Mouse (Mus musculus): Measurements from ENCODE around the gene Gne. TPM values are rescaled to one million over a fixed set of nuclear protein-coding genes. Genes with fewer than 3 reads are reported as not detected.

Gene Gne
- polyA plus RNA-seq (2015; fragmentation: Nextera tagmentation; extraction: Ambion mirVana) = 18.0 and 19.3 TPM in 2 replicates

DNA sequence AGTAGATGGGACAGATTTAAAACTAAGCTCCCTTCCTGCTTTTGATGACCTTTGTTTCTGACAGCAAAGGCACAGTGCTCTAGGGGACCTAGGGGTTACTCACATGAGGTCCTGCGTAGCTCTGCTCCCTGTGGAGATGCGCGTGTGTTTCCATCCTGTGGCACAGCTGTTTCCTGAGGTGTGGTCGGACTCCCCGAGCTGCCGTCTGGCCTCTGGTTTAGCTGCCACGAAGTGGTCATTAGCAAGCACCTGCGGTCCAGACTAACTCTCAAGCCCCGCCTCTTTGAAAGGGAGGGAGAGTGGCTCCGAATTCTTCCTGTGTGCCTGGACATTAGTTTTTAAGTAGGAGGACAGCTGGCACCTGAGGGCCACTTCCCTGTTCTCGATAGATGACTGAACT, at the start of gene Gne:
Gne (minus strand) TSS at position 233 of the 400 bp plus-strand sequence.
- ATAC-seq = no peak
- WGBS = 19% methylated on average over 11 of the region's 11 CpGs
- Histone ChIP-seq H3K27ac (no peak within 1 kb of the TSS), H3K36me3 (ENCODE audit: poor library complexity, severe bottlenecking) (no peaks in the 10 kb centered on the region), H3K9ac (no peak within 1 kb of the TSS), H3K9me3 (replicated peaks) (no peaks in the 10 kb centered on the region), H3K4me2 (no peak within 1 kb of the TSS; the same call in 1 of the 2 replicates), H3K4me1 (no peaks in the 10 kb centered on the region), H3K27me3 (peaks cover 2% of the 10 kb centered on the region; the same call in 1 of the 2 replicates), H3K4me3 (no peak within 1 kb of the TSS)

DNA sequence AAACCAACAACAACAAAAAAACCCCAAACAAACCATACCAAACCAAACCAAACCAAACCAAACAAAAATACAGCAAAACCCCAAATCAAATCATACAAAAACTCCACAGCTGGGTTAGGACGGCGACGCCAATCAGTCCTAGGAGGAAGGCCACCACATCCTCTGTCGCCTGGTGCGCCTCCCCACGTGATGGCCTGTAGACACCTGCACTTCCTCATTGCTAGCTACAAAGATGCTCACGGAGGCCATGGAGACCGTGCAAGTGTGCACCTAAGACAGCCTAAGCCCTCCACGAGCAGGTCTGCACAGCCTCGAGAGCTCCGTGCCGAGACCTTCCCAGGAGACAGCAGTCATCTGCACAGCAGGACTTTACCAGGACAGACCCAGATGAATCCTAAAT, 42.8 kb upstream of the Gne start:
- Histone ChIP-seq H3K4me3 (no peak overlapping the region), H3K9ac (no peak overlapping the region), H3K4me1 (no peaks in the 10 kb centered on the region), H3K36me3 (ENCODE audit: poor library complexity, severe bottlenecking) (peaks cover 79% of the 10 kb centered on the region), H3K9me3 (replicated peaks) (no peaks in the 10 kb centered on the region), H3K27ac (no peak overlapping the region), H3K27me3 (no peaks in the 10 kb centered on the region), H3K4me2 (no peak overlapping the region)
- no peak for ATAC-seq
- WGBS = 94% methylated on average over 12 of the region's 12 CpGs

DNA sequence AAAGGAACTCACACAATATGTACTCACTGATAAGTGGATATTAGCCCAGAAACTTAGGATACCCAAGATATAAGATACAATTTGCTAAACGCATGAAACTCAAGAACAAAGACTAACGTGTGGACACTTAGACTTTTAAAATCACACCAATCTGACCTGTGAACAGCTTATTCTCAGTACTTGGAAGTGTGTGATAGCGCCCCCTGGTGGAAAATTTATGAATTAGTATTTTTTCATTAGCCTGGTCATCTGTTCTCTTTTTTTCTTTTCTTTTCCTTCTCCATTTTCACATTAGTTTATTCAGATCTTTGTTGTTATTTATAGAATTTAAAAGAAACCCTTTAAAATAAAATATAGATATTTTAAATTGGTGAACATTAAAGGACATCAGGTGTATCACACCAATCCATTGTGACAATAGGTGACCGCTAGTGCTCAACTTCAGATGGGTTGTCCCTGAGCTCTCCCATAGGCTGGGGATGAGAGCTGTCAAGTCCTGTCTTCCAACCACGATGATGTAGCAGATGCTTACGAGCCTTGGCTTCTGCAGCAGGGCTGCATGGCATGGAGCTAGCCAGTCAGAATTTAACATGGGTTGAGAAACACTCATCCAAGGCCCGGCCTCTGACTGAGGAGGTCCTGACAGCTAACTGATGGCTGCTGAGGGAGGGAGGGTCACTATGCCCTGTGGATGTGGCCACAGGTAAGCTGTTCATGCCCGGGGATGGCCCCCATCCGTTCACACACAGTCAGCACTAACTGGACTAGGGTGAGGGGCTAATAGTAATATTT, 35.6 kb upstream of the Gne start:
- no peaks in the 10 kb centered on the region for H3K4me1 ChIP-seq
- H3K9ac ChIP-seq = no peak overlapping the region
- peaks cover 19% of the 10 kb centered on the region; the same call in 1 of the 2 replicates for H3K36me3 ChIP-seq (ENCODE audit: poor library complexity, severe bottlenecking)
- H3K27me3 ChIP-seq = no peaks in the 10 kb centered on the region
- no peaks in the 10 kb centered on the region for H3K9me3 ChIP-seq (replicated peaks)
- WGBS = 54% methylated on average over 9 of the region's 9 CpGs
- no peak overlapping the region for H3K4me3 ChIP-seq
- no peak for ATAC-seq
- H3K27ac ChIP-seq = no peak overlapping the region
- H3K4me2 ChIP-seq = no peak overlapping the region

DNA sequence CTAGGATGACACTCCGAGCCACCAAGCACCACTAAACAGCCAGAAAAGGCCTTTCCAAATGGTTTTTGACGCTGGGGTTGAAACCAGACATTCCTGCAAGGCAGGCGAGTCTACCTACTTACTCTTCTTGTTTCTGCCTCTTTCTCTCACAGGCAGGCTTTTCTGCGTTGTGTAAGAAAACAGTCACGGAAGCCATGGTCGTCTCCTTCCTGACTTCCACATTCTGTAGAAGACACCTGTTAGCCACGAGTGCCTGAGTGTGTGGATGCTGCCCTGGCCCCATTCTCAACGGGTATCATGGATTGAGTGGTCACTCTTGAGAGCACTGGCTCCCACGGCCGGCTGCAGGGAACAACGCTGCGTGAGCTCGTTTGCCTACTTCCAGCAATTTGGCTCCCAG, 31.1 kb upstream of the Gne start:
- no peaks in the 10 kb centered on the region for H3K9me3 ChIP-seq (replicated peaks)
- no peak overlapping the region for H3K9ac ChIP-seq
- H3K27me3 ChIP-seq = no peaks in the 10 kb centered on the region
- WGBS = 84% methylated on average over 13 of the region's 13 CpGs
- H3K4me2 ChIP-seq = no peak overlapping the region
- ATAC-seq = no peak
- peaks cover 6% of the 10 kb centered on the region; the same call in 1 of the 2 replicates for H3K36me3 ChIP-seq (ENCODE audit: poor library complexity, severe bottlenecking)
- 0 out of 2 replicates have a peak, but pooled peaks cover 5% of the 10 kb centered on the region for H3K4me1 ChIP-seq
- H3K27ac ChIP-seq = no peak overlapping the region
- H3K4me3 ChIP-seq = no peak overlapping the region

DNA sequence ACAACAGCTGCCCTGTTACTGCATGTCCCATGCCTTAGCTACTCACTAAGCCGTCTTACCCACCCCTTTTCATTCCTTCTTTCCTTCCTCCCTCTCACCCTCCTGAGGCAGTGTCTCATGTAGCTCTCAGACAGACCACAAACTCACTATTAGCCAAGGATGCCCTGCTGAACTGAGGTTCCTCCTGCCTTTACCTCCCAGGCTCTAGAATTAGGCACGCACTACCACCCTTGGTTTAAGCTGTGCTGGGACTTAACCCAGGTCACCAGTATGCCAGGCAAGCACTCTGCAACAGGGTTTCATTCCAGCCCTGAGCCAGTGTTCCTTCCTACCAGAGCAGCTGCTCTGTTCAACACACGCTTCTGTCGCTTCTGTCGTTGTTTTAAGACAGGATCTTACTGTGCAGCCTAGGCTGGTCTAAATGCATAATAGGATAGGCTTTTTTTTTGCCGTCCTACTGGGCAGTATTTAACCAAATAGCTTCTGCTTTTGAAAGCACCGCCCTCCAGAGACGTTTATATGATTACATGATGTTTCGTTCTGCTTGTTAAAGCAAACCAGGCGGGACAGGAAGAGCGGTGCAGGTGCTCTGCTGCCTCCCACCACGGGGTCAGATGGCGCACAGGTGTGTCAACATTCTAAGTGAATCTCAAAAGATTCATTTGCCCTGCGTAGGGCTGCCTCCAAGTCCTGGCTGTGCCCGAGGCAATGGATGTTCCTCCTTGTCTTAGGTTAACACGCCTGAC, 29.6 kb upstream of the Gne start:
- 0 out of 2 replicates have a peak, but pooled peaks cover 5% of the 10 kb centered on the region for H3K4me1 ChIP-seq
- H3K36me3 ChIP-seq (ENCODE audit: poor library complexity, severe bottlenecking) = peaks cover 6% of the 10 kb centered on the region; the same call in 1 of the 2 replicates
- H3K9me3 ChIP-seq (replicated peaks) = no peaks in the 10 kb centered on the region
- H3K9ac ChIP-seq = no peak overlapping the region
- H3K27me3 ChIP-seq = no peaks in the 10 kb centered on the region
- H3K4me2 ChIP-seq = no peak overlapping the region
- WGBS = 45% methylated on average over 16 of the region's 16 CpGs
- H3K4me3 ChIP-seq = no peak overlapping the region
- ATAC-seq = no peak
- H3K27ac ChIP-seq = no peak overlapping the region

DNA sequence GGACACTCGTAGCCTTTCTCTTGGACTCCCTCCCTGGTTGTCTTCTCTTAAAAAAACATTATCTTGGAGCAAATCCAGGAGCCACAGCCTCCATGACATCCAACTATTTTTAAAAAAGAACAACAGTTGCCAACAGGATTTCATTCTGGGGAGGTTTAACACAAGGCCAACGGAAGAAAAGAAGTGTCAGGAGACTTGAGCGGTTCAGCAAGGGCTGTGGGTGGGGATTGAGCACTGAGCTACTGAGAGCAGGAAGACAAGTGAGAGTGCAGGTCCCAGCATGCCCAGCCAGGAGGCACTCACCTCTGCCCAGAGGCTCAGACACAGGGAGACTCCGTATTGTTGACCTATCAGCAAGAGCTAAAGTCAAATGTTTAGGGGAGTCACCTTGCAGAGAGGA, 28.8 kb upstream of the Gne start:
- 0 out of 2 replicates have a peak, but pooled peaks cover 5% of the 10 kb centered on the region for H3K4me1 ChIP-seq
- H3K4me3 ChIP-seq = no peak overlapping the region
- no peak for ATAC-seq
- 28% methylated on average over 4 of the region's 4 CpGs for WGBS
- H3K27me3 ChIP-seq = no peaks in the 10 kb centered on the region
- H3K9ac ChIP-seq = no peak overlapping the region
- H3K9me3 ChIP-seq (replicated peaks) = no peaks in the 10 kb centered on the region
- H3K27ac ChIP-seq = no peak overlapping the region
- no peak overlapping the region for H3K4me2 ChIP-seq
- H3K36me3 ChIP-seq (ENCODE audit: poor library complexity, severe bottlenecking) = peaks cover 6% of the 10 kb centered on the region; the same call in 1 of the 2 replicates

DNA sequence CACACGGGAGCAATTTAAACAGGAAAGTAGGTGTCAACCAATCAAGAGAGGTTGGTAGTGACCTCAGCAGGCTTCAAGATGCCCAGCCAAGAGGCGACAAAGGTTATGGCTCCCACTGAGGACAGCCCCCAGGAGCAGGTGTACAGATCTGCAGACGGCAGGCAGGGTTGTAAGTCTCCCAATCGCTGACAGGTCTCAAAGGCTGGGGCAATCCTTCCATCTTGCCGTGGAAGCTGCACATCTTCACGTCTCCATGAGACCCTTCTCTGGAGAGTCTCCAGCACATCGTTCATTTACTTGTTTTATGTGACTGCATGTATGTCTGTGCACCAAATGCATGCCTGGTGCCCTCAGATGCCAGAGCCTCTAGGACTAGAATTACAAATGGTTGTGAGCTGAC, 26.8 kb upstream of the Gne start:
- Histone ChIP-seq H3K4me2 (no peak overlapping the region), H3K9ac (no peak overlapping the region), H3K4me3 (no peak overlapping the region), H3K27me3 (no peaks in the 10 kb centered on the region), H3K9me3 (replicated peaks) (no peaks in the 10 kb centered on the region), H3K4me1 (0 out of 2 replicates have a peak, but pooled peaks cover 15% of the 10 kb centered on the region), H3K36me3 (ENCODE audit: poor library complexity, severe bottlenecking) (no peaks in the 10 kb centered on the region), H3K27ac (no peak overlapping the region)
- ATAC-seq = no peak
- 87% methylated on average over 7 of the region's 7 CpGs for whole genome bisulfite sequencing

DNA sequence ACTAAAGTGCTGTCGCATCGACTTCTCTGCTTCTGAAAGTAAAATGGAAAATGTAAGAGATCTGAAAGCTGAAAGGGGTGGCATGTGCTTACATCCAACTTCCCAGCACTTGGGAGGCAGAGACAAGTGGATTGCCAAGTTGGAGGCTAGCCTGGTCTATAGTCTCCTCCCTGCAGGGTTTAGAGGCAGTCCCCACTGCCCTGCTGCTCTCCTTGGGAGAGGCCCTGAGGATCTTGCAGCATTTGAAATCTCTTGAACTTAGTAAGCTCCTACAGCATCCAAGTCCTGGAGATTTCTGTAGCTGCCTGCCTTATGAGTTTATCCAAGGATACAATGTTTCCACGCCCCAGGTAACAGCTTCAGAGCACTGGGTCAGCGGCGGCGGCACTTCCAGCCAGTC, 24.3 kb upstream of the Gne start:
- Histone ChIP-seq H3K4me2 (no peak overlapping the region), H3K4me3 (no peak overlapping the region), H3K4me1 (0 out of 2 replicates have a peak, but pooled peaks cover 10% of the 10 kb centered on the region), H3K27ac (no peak overlapping the region), H3K9me3 (replicated peaks) (no peaks in the 10 kb centered on the region), H3K9ac (no peak overlapping the region), H3K27me3 (no peaks in the 10 kb centered on the region), H3K36me3 (ENCODE audit: poor library complexity, severe bottlenecking) (no peaks in the 10 kb centered on the region)
- no peak for ATAC-seq
- 93% methylated on average over 6 of the region's 6 CpGs for WGBS

DNA sequence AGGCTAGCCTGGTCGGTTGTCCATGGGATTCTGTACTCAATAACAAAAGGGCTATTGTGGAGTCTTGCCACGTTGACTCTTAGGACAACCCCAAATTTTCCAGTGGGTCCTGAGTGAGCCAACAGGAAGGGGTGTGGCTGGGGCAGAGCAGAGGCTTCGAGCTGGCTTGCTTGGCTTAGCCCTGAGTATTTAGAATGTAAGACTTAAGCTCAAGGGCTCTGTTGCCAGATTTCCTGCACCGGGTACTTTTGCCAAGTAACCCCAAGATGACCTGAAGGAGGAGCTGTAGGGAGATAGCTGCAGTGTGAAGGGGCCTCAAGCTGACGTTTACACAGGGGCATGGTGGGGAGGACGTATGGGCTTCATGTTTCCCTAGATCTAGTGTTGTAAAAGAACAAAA, 23.4 kb upstream of the Gne start:
- no peak overlapping the region for H3K4me2 ChIP-seq
- no peak overlapping the region for H3K9ac ChIP-seq
- H3K27ac ChIP-seq = no peak overlapping the region

DNA sequence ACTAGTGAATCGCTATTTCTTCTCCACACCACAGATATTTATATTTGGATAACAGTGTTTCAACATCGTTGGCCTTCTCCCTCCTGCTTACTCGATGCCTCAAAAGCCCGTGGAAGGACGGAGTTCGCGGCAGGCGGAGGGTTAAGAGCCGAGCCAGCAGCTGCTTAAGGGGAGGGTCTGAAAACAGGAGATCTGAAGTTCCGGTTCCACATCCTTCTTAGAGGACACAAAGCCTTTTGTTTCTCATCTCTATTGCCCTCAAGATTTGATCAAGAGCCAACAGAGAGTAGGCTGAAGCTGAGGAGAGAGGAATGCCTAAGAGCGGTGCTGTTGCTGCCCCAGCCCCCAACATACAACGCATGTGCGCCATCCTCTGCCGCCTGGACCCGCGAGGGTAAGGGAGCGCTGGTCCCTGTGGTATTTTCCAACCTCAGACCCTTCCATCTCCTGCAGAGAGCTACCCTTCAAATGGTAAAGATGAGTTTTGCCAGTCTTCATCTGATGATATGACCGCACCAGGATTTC, 22.4 kb upstream of the Gne start:
- H3K27me3 ChIP-seq = no peaks in the 10 kb centered on the region
- peak overlapping the region; percentile 47 for H3K4me2 ChIP-seq
- 0 out of 2 replicates have a peak, but pooled peaks cover 10% of the 10 kb centered on the region for H3K4me1 ChIP-seq
- WGBS = 22% methylated on average over 18 of the region's 18 CpGs
- no peak for ATAC-seq
- peak overlapping the region; percentile 15; the same call in 1 of the 2 replicates for H3K4me3 ChIP-seq
- no peak overlapping the region for H3K9ac ChIP-seq
- no peak overlapping the region for H3K27ac ChIP-seq
- no peaks in the 10 kb centered on the region for H3K9me3 ChIP-seq (replicated peaks)
- no peaks in the 10 kb centered on the region for H3K36me3 ChIP-seq (ENCODE audit: poor library complexity, severe bottlenecking)

More for the DNA sequence above, 23.4 kb upstream of the Gne start:
- Histone ChIP-seq H3K4me3 (no peak overlapping the region), H3K36me3 (ENCODE audit: poor library complexity, severe bottlenecking) (no peaks in the 10 kb centered on the region), H3K27me3 (no peaks in the 10 kb centered on the region), H3K4me1 (0 out of 2 replicates have a peak, but pooled peaks cover 10% of the 10 kb centered on the region), H3K9me3 (replicated peaks) (no peaks in the 10 kb centered on the region)
- no peak for ATAC-seq
- 63% methylated on average over 6 of the region's 6 CpGs for WGBS

DNA sequence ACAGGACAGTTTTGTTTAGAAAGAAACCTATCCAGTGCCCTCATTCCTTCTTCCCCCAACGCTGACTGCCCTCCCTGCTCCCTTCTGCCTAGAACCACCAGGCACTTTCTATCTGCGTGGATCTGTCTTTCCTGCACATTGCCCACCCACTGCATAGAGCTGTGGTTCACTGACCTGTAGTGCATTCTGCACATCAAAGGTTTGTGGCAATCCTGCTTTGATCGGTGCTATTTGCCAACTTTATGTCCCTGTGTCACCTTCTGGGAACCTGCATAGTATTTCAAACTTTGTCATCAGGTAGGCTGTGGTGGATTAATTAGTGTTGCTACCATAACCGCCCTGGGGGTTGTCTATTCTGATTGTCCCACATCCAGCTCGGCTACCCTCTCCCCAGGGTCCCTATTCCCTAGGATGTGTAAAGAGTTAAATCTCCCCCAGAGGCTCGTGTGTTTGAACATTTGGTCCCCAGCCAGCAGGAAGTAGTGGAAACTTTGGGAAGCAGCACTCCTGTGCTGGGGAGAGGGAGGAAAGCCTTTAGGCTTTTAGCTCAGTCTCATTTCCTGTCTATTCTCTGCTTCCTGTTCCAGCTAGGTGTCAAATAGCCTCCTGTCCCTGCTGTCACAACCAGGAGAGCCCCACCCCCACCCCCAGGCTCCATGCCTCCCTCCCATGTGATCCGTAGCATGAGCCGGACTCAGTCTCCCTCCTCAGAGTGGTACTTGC, 20.4 kb upstream of the Gne start:
- H3K27ac ChIP-seq = no peak overlapping the region
- no peak for ATAC-seq
- no peaks in the 10 kb centered on the region for H3K36me3 ChIP-seq (ENCODE audit: poor library complexity, severe bottlenecking)
- no peaks in the 10 kb centered on the region for H3K27me3 ChIP-seq
- 59% methylated on average over 8 of the region's 8 CpGs for WGBS
- H3K4me2 ChIP-seq = no peak overlapping the region
- no peaks in the 10 kb centered on the region for H3K9me3 ChIP-seq (replicated peaks)
- no peak overlapping the region for H3K9ac ChIP-seq
- H3K4me3 ChIP-seq = no peak overlapping the region
- 0 out of 2 replicates have a peak, but pooled peaks cover 10% of the 10 kb centered on the region for H3K4me1 ChIP-seq

Data from forebrain, embryonic 13.5 days (tissue).